Mouse (Mus musculus): ENCODE data around the gene Mtx3.
"Not testable (repeated sequence)": the region's sequence is repeated elsewhere in the genome, so short reads cannot be mapped to it uniquely, and the experiment has no call there.

Gene Mtx3

DNA sequence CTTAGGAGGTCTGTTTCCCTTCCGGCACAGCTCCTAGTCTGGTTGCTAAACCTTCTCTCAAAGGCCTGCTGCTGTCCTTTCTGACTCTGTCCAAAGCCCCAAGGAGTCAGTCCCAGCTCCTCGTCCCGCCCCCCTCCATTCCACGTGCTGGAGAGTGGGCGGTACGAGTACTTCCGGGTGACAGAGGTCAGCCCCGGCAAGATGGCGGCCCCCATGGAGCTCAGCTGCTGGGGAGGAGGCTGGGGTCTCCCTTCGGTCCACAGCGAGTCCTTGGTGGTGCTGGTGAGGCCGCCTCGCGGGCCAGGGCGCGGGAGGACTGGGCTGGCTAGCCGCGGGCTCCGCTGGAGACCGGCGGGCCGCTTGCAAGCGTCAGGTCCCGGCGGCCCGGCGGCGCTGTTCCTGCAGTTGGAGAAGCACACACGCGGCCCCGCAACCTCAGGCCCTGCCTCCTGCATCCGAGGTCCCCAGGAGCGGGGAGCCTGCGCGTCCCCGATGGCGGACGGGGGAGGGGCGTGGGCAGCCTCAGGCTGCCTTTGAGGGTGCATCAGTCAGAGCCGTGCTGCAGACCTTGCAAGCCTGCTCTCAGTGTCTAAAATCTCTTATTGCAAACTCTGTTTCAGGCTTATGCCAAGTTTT is at the start of gene Mtx3:
Mtx3 (plus strand) TSS at position 175 of the 636 bp plus-strand sequence.
- peak; percentile 81 for DNase-seq (ENCODE audit: low read depth, low spot score)

GRCm38 (mm10) chr13:92798830-92799229 is 45.7 kb upstream of the Mtx3 start:
- no peak for DNase-seq (ENCODE audit: low read depth, low spot score)

- DNase-seq (ENCODE audit: low read depth, low spot score), result no peak
These were observed 45.1 kb upstream of the Mtx3 start for GRCm38 (mm10) chr13:92799306-92799925.

DNA sequence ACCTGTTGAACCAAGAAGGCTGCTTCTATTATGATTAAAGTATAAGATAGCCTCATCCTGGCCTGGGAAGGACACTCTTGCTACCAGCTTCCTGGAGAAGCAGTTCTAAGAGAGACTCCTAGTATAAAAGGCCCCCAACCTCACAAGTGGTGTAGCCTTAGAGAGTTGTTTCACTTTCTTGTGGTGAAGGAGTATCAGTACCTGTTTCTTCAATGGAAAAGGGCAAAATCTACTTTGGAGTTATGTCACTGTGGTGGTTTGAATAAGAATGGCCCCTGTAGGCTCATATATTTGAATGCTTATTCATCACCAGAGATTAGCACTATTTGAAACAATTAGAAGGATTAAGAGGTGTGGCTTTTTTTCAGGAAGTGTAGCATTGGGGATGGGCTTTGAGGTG is 37.8 kb upstream of the Mtx3 start:
- no peak for DNase-seq (ENCODE audit: low read depth, low spot score)

- DNase-seq (ENCODE audit: low read depth, low spot score), result no peak
These were observed 36.7 kb upstream of the Mtx3 start for GRCm38 (mm10) chr13:92807849-92808248.

- DNase-seq (ENCODE audit: low read depth, low spot score), result not testable (repeated sequence)
These were observed 34.0 kb upstream of the Mtx3 start for GRCm38 (mm10) chr13:92810592-92810991.

DNA sequence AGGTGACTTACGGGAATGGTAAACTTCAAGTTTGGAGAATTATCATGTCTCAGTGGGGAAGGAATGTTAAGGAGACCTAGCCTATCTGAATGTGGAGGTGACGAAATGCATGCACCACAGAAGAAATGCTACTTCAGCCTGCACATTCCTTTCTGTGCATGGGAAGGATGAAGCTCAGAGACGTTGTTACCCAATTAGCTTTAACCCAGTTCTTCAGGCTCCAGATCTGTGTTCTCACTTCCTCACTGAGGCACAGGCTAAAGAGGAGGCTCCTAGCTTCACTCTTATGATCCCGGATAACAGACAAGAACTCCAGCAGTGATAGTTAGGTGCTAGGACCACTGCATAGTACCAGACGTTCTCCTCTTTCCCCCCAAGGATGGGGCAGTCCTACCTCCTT is 28.2 kb upstream of the Mtx3 start:
- DNase-seq (ENCODE audit: low read depth, low spot score), result no peak

DNA sequence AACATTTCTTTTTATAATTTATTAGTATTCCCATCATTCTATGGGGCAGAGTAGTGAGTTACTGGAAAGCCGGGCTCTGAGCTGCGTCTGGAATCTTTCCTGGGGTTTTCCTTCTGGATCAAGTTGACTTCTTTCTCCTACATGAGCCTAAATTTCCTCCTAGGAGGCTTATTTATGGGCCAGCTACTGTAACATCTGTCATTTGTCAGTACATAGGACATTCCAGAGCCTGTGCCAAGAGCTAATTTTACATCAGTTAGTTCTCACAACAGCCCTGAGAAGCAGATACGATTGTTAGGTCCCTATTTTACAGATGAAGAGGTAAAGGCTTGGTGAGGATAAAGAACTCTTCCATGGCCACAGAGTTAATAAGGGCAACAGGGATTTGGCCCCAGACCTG is 27.2 kb upstream of the Mtx3 start:
- no peak for DNase-seq (ENCODE audit: low read depth, low spot score)

DNA sequence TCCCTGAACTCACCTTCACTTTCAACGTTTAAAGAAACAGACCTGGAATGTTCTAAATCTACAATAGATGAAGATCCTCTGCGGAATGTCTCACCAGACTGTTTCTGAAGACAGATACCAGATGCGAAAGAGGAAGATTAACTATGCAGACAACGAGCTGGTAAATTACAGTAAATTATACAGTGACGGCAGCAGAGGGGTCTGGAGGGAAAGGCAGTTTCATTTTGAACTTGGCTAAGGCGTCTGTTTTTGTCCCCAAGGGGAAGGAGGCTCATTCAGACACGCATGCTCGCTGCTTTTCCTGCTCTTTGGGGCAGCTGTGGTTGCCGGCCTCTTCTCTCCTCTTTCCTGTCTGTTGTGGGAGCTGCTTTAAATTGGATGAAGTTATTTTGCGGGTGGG is 15.7 kb upstream of the Mtx3 start:
- DNase-seq (ENCODE audit: low read depth, low spot score), result no peak

DNA sequence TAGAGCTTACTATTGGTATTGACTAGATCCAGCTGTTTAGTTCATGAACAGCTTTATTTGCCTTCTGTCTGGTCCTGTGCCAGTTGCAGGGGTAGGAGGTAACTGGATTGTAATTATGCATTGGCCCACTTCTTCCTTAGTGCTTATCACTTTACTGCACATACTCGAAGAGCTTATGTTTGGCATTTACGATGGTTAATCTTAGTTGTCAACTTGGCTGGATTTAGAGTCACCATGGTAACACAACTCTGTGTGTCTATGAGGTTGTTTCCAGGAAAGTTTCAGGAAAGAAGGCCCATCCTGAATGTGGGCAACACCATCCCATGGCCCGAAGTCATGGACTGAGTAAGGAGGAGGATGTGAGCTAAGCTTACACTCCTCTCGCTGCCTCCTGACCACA is 11.4 kb upstream of the Mtx3 start:
- DNase-seq (ENCODE audit: low read depth, low spot score), result no peak

DNA sequence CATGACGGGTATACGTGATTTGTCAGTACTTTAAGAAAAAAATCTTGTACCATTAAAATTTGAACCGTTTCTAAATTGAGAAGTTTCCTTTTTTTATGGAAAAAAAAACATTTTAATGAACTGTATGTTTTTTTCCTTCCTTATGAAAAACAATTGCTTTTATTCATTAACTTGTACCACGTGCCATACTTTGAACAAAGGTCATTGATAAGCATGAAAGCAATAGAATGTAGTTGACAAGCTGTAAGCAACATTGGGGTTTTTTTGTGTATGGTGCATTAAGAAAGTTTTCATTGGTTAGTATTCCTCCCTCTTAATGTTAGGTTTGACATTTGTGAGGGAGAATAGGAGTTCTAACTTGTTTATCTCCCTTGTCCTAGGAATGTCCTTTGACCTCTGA is 1.9 kb downstream of the Mtx3 start:
- DNase-seq (ENCODE audit: low read depth, low spot score), result no peak

DNA sequence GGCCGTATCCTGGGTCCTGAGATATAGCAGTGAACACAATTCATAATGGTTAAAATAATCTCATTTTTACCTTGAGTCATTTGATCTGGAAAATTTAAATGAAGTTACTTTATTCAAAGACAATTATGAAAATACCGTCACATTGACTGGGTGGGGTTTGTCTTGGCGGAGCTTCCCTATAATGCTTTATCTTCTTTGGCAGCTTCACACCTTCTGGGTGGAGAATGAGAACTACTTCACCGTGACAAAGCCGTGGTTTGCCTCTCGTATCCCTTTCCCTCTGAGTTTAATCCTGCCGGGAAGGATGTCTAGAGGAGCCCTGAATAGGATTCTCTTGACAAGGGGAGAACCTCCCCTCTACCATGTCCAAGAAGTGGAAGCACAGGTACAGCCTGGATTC is 2.8 kb downstream of the Mtx3 start:
- no peak for DNase-seq (ENCODE audit: low read depth, low spot score)

DNA sequence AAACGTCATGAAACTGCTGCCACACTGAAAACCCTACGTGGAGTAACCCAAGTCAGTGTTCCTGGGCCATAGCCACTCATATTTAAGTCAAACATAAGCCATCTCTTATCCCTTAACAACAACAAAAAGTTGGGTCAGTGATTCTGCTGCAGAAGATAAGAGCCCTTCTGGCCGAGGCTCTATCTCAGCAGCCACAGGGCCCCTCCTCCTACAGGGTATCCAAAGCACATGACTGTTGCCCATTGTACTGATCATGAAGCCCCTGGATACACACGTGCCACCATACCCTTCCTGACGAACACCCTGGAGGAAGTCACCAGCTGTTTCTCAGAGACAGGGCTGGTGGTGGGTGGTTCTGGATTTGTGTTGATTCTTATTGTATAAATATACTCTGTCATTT is 3.4 kb downstream of the Mtx3 start:
- no peak for DNase-seq (ENCODE audit: low read depth, low spot score)

- DNase-seq (ENCODE audit: low read depth, low spot score), result no peak
These were observed 11.3 kb downstream of the Mtx3 start for GRCm38 (mm10) chr13:92855901-92856300.

- DNase-seq (ENCODE audit: low read depth, low spot score), result no peak
These were observed 14.2 kb downstream of the Mtx3 start for GRCm38 (mm10) chr13:92858808-92859207.

GRCm38 (mm10) chr13:92859959-92860358 is 15.4 kb downstream of the Mtx3 start:
- no peak for DNase-seq (ENCODE audit: low read depth, low spot score)

GRCm38 (mm10) chr13:92865358-92865757 is 20.8 kb downstream of the Mtx3 start:
- no peak for DNase-seq (ENCODE audit: low read depth, low spot score)

DNA sequence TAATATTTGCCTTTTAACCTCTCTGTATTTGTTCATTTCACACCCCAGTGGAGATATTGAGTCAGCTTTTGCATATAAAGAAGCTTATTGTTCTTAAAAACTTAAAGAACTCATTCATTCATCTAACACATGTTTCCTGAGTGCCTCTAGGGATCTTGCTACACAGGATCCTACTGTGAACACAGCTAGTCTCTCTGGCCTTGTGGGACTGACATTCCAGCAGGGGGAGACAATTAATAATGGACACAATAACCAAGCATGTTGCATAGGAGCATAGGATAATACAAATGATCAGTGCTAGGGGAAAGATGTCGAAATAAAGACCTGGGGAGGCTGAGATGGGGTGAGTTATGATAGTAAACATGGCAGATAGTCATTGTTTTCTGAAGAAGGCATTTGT is 22.1 kb downstream of the Mtx3 start:
- DNase-seq (ENCODE audit: low read depth, low spot score), result no peak

GRCm38 (mm10) chr13:92879514-92879913 is 35.0 kb downstream of the Mtx3 start:
- DNase-seq (ENCODE audit: low read depth, low spot score), result no peak

- DNase-seq (ENCODE audit: low read depth, low spot score), result no peak
These were observed 35.4 kb downstream of the Mtx3 start for GRCm38 (mm10) chr13:92879933-92880332.

DNA sequence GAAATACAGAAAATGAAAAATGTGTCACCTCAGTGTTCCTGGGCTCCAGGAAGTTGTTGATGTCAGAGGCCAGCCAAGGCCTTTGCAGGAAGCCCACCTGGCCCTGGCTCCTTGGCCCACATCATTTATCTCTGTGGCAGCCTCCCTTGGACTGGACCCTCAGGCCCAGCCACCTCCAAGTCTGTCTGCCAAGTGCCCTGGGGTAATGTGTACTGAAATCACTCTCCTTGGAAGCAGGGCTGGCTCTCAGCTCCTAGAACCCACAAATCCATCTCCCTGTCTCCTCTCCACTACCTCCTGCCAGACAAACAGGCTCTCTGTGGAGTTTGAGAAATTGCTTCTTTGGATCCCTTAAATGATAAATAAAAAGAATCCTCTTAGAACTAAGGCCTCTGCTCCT is 36.0 kb downstream of the Mtx3 start:
- DNase-seq (ENCODE audit: low read depth, low spot score), result no peak

DNA sequence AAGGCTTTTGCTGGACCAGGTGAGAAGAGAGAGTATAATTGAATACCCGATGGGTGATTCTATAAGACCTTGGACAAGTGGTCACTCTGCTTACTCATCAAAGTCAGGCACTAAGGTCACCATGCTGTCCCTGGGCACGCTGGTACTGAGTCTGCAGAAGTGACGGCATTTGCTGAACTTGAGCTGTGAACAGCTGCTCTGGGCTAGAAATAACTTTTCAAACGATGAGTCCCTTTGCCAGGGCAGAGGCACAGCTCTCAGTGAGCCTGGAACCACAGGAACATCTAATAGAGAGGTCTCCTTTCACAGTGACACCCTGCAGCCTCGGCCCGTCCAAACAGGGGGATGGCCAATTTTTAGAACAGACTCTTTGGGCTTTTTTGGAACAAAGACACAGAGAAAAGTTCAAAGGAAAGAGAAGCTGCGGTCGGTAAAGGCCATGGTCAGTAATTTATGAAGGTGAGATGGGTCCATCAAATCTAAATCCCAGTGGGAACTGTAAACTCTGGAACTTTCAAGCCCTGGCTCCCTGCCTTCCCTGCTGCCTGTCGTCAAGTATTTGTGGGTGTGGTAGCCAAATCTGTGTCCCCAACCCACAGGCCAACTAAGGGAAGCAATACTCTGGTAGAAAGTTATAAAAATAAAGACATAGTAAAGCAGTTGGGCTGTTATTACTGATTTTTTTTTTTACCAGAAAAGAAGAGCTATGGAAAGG is 37.9 kb downstream of the Mtx3 start:
- DNase-seq (ENCODE audit: low read depth, low spot score), result no peak

Data from retina, postnatal 7 days (tissue).